Mouse (Mus musculus): ENCODE results near the gene Eps8l2.

Gene Eps8l2

DNA sequence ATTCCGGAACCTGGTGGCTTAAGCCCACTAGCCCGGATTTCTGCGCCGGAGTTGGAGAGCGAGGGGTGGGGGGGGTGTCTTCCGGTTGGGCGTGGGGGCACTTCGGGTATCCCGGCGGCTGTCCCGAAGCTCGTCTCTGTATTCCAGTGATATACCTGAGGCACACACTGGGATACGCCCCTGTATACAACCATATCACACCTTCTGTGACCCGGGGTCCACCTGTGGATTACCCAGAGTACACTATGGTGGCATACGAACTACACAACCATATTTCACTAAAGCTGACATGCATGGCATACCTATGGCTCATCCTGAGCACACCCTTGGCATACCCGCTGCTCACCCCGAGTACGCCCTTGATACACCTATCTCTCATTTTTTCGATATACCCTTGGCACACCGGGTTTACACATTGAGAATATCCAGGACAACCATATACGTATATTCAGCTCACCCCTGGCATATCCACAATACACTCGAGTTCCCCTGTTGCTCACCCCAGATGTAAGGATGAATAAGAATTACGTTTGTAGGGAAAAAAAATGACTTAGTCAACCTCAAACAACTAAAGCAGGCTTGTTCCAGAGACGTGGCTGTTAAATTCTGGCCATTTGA is 10.2 kb upstream of the Eps8l2 start:
- no peak for DNase-seq (ENCODE audit: low read depth, low spot score)

- DNase-seq (ENCODE audit: low read depth, low spot score), result no peak
Observed at GRCm38 (mm10) chr7:141330706-141331105, 8.0 kb upstream of the Eps8l2 start.

- DNase-seq (ENCODE audit: low read depth, low spot score), result no peak
Observed at GRCm38 (mm10) chr7:141331990-141332389, 6.7 kb upstream of the Eps8l2 start.

- no peak for DNase-seq (ENCODE audit: low read depth, low spot score)
Observed at GRCm38 (mm10) chr7:141335044-141335579, 3.6 kb upstream of the Eps8l2 start.

GRCm38 (mm10) chr7:141335682-141336081 is 3.0 kb upstream of the Eps8l2 start:
- DNase-seq (ENCODE audit: low read depth, low spot score), result no peak

DNA sequence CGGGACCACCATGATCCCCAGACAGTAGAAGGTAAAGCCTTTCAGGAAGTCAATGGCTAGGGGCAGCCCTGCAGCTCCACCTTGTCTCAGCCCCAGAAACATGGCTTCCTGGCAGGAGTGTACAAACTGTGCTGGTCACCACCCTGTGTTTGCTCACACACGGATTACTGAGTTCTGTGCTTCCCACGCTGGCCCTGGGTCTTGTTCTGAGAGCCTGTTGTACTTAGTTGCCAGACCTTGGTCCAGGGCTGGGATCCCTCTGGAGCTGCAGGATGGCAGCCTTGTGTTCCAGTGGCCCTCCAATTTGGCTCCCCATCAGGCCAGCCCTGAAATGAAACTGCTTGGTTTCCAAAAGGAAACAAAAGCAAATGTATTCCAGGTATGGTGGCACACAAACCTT is 2.4 kb upstream of the Eps8l2 start:
- no peak for DNase-seq (ENCODE audit: low read depth, low spot score)

DNA sequence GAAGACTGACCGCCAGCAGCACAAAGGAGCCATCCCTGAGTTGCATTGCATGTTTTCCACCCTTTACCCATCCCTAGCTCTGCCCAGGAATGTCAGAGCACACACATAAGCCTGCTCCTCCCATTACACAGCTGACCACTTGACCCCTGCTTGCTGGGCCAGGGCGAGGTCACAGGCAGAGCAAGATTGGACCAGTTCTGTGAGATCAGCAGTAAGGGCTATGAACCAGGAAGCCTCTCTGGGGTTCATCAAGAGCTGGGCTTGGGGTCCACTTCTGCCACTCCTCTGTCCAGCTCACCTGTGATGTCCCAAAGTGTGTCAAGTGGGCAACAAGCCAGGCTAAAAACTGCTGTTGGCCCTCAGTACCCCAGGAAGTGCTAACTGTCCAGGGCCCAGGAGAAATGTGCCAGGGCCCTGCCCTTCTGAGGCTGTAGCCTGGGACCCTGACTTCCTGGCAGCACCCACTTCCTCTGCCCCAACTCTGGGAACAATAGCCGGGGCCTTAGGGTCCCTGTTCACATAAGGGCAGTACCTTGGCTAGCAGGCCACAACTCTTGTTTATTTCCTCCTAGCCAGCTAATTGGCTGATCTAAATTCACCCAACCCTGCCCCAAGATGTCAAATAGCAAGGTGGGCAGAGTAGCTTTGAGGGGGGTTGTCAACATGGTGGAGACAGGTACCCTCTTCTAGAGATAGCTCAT is 814 bp upstream of the Eps8l2 start:
- no peak for DNase-seq (ENCODE audit: low read depth, low spot score)

- no peak for DNase-seq (ENCODE audit: low read depth, low spot score)
Observed at GRCm38 (mm10) chr7:141339215-141339920, 688 bp downstream of the Eps8l2 start.

GRCm38 (mm10) chr7:141340023-141340422 is 1.3 kb downstream of the Eps8l2 start:
- no peak for DNase-seq (ENCODE audit: low read depth, low spot score)

DNA sequence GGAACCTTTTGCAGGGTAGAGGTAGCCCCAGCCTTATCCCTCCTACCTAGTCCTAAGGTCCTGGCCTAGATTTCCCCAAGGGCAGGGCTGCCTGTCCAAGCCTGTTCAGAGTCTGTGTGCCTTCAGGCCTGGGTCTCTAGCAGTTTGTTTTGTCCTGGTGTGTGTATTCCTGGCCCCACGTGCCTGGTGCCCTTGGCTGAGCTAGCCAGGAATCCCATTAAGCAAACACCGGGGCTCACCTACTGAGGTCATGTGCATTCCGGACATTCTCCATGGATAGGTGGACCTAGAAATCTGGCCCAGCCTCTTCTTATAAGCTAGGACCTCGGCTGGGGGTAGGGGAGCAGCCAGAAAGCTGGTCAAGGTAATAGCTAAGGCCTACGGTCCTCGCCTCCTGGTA is 1.8 kb downstream of the Eps8l2 start:
- no peak for DNase-seq (ENCODE audit: low read depth, low spot score)

- no peak for DNase-seq (ENCODE audit: low read depth, low spot score)
Observed at GRCm38 (mm10) chr7:141341689-141342226, 3.1 kb downstream of the Eps8l2 start.

DNA sequence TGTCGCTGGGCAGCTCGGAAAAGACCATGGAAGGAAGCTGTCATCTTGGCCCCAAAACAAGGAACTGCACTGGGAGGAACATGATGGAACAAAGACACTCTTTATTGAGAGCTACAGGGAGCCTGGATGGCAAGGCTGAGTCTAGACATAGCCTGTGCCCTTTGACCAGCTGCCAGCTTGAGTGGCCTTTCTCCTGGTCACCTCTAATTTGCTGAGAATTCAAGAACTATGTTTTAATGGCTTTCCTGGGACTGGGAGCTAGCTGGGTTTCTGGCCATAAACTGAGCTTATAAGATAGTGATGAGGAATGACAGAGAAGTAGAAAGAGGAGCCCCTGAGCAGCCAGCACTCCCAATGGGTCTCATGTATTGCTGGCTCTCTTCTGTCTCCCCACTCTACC is 4.5 kb downstream of the Eps8l2 start:
- DNase-seq (ENCODE audit: low read depth, low spot score), result no peak

DNA sequence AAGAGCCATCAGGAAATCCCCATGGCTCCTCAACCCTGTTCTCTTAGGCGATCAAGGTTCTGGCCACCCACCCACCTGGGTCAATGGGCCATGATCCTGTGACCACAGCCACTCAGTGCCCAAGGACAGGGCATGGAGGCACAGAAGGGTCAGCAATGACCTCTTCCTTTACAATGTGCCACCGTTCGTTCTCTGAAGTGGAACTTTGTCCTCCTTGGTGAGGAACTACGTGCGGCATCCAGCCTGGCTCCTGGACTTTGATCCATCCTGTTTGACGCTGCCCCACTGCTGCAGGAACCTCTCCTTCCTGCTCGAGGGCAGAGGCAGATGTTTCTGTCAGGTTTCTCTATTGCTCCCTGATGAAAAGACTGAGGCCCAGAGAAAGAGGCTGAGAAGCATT is 5.0 kb downstream of the Eps8l2 start:
- DNase-seq (ENCODE audit: low read depth, low spot score), result no peak

DNA sequence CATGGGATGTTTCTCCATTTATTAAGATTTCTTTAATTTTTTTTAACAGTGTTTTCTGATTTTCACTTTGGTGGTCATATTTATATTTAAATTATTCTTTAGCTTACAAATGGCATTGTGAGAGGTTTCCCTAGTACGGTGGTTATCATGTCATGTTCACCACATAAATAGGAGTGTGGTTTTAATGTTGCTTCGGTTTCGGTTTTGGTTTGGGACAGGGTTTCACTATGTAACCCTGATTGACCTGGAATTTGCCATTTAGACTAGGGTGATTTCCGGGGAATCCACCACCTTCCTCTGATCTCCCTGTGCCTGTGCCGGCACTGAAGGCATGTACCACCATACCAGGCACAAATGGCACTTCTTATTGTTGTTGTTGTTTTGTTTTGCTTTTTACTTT is 6.1 kb downstream of the Eps8l2 start:
- DNase-seq (ENCODE audit: low read depth, low spot score), result no peak

- no peak for DNase-seq (ENCODE audit: low read depth, low spot score)
Observed at GRCm38 (mm10) chr7:141351061-141351460, 12.4 kb downstream of the Eps8l2 start.

GRCm38 (mm10) chr7:141355051-141355450 is 16.4 kb downstream of the Eps8l2 start:
- no peak for DNase-seq (ENCODE audit: low read depth, low spot score)

DNA sequence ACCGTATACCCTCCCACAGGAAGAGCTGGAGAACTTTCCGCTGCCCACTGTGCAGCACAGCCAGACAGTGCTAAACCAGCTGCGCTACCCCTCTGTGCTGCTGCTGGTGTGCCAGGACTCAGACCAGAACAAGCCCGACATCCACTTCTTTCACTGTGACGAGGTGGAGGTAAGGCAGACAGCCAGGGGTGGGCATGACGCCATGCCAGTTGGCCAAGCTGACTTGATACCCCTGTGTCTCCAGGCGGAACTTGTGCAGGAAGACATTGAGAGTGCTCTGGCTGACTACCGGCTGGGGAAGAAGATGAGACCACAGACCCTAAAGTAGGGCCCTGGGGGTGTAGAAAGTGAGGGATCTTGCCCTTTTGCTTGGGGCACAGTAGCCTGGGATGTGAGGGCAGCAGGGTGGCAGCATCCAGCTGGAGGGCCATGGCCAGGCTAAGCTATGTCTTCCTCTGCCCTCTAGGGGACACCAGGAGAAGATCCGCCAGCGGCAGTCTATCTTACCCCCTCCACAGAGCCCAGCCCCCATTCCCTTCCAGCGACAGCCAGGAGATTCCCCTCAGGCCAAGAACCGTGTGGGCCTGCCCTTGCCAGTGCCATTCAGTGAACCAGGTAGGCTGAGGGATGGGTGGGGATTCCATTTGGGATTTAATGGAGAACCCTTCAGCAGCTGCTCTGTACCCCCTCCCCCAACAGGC is 17.1 kb downstream of the Eps8l2 start:
- no peak for DNase-seq (ENCODE audit: low read depth, low spot score)

GRCm38 (mm10) chr7:141356971-141357370 is 18.3 kb downstream of the Eps8l2 start:
- DNase-seq (ENCODE audit: low read depth, low spot score), result no peak

DNA sequence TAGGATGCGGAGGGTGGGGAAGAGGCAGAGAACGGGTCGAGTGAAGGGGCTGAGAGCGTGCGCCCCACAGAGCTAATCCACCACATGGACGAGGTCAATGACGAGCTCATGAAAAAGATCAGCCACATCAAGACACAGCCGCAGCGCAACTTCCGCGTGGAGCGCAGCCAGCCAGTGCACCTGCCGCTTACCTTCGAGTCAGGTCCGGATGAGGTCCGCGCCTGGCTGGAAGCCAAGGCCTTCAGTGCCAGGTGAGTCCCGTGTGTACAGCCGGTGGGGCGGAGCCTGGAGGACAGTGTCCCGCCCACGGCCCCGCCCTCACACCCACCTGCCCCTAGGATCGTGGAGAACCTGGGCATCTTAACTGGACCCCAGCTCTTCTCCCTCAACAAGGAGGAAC is 22.8 kb downstream of the Eps8l2 start:
- DNase-seq (ENCODE audit: low read depth, low spot score), result no peak

- peak; percentile 50 for DNase-seq (ENCODE audit: low read depth, low spot score)
Observed at GRCm38 (mm10) chr7:141363106-141363751, 24.5 kb downstream of the Eps8l2 start.

GRCm38 (mm10) chr7:141363752-141364125 is 25.1 kb downstream of the Eps8l2 start:
- no peak for DNase-seq (ENCODE audit: low read depth, low spot score)

Measured in telencephalon, adult 2 months (tissue).